Mouse (Mus musculus) right cerebral cortex, adult 18-20 months (tissue): ENCODE results near the gene 1700102P08Rik.

ENCODE experiments used
- DNase-seq: peaks from one replicate; pipeline ENCODE4 v3.0.0; 2022; ENCODE audit warnings: mixed read lengths

1700102P08Rik gene

DNA sequence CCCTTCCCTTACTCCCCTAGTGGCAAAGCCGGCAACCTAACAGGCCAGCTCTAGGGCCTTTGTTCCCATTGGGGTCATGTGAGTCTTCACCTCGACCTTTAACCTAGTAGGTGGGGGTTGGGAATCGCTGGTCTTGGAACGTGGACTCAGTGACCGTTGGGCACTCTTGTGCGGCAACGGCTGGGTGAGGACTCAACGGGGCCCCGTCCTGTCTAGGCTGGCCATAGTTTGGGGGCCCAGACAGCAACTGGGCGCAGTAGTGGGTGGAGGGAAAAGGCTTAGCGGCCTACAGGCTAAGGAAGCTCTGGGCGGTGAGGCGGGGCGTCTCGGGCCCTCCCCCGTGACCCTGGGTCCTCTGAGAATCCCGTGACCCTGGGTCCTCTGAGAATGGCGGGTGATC is at the start of gene 1700102P08Rik:
Gene 1700102P08Rik, plus strand, starts transcription at position 130 of the 400 bp plus-strand sequence.
- no peak for DNase-seq

GRCm38 (mm10) chr9:108343331-108343730 is 49.3 kb upstream of the 1700102P08Rik start:
- no peak for DNase-seq

DNA sequence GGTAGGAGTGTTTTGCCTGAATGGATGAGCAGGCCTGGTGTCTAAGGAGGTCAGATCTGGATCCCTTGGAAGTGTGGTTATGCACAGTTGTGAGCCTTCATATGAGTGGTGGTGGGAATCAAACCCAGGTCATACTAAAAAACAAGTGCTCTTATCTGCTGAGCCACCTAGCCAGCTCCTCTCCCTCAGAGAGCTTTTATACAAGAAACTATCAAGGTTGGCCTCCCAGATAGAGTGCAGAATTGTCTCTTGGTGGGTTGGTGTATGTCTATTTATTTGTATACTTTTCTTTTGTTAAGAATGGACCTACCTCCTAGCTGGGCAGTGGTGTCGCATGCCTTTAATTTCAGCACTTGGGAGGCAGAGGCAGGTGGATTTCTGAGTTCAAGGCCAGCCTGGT is 48.8 kb upstream of the 1700102P08Rik start:
- no peak for DNase-seq

- DNase-seq, result no peak
These were observed 48.1 kb upstream of the 1700102P08Rik start for GRCm38 (mm10) chr9:108344471-108344870.

GRCm38 (mm10) chr9:108347024-108347423 is 45.6 kb upstream of the 1700102P08Rik start:
- DNase-seq, result no peak

DNA sequence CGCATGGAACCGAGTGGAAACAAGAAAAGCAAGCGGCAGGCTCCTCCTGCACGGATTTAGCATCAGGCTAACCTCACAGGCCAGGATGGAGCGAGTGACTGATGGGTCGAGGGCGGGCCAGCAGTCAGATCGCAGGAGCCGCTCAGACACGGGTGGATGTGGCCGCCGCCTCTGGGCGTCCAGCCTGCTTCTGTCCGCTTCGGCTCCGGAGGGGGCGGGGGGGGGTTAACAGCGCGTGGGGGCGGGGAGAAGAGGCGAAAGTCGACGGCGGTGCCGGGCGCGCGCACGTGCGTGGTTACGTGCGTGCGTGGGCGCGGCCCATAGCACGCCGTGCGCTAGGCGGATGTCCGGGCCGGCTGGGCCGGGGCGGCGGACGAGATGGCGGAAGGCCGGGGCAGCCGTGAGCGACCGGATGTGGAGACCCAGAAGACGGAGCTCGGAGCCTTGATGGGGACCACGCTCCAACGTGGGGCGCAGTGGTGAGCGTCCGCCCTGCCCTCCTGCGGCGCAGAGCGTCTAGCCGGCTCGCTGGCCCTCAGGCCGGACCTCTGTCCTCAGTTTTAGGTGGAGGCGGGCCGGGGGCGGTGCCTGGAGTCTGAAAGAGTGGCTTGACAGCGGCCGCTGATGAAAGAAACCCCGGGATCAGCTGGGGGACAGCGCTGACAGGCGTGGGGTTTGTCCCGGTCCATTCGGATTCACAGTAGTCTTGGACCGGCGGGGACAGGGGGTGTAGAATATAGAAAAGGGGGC is 44.9 kb upstream of the 1700102P08Rik start, which contains the start of gene Usp4:
Gene Usp4, plus strand, starts transcription at position 314 of the 750 bp plus-strand sequence.
- DNase-seq, result peak; percentile 88

- DNase-seq, result no peak
These were observed 44.3 kb upstream of the 1700102P08Rik start for GRCm38 (mm10) chr9:108348290-108348680.

DNA sequence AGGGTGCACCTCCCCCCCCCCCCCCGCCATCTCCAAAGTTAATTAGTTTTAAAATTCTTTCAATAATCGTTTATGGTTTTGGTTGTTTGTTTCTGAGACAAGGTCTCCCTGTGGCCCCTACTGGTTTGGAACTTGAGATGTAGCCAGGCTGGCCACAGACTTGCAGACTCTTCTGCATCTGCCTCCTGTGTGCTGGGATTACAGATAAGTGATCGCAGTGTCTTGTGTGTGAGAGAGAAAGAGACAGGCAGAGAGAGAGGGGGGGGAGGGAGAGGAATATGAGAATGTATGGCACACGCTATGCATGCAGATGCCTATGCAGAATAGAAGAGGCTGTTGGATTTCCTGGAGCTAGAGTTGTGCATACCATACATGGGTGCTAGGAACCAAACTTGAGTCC is 42.9 kb upstream of the 1700102P08Rik start:
- DNase-seq, result no peak

GRCm38 (mm10) chr9:108378234-108378633 is 14.4 kb upstream of the 1700102P08Rik start:
- DNase-seq, result no peak

DNA sequence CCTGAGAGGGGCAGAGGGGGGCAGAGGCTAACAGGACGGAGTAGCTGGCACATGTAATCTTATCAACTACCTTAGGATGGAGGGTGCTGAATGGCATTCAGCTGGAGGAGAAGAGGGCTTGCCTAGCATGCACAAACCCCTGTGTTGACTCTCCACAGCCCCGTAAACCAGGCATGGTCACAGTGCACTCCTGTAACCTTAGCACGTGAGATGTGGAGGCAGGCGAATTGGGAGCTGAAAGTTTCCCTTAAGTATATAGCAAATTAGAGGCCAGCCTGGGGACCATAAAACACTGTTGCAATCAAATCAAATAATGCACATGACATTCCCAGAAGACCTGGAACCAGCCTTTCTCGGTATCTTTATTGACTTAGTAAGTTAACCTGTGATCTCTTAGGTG is 13.9 kb upstream of the 1700102P08Rik start:
- no peak for DNase-seq

DNA sequence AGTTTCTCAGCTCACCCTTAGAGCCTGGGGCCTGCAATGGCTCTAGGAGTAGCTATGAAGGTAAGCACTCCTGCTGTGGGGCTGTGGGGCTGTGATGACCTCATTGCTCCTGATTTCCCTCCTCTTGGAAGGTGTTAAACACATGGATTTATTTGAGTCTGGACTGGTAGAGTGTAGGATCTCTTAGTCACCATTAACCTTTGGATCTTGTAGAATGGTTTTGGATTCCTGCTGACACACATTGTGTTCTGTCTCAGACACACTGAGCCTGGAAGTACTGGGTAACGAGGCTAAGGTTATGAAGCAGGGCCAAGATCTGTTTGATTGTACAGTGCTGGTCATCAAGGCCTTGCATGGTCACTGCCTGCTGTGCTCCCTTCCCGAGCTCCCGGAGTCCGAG is 13.3 kb upstream of the 1700102P08Rik start:
- DNase-seq, result no peak

- no peak for DNase-seq
These were observed 11.2 kb upstream of the 1700102P08Rik start for GRCm38 (mm10) chr9:108381382-108381781.

- no peak for DNase-seq
These were observed 7.6 kb upstream of the 1700102P08Rik start for GRCm38 (mm10) chr9:108385006-108385405.

GRCm38 (mm10) chr9:108386816-108387215 is 5.8 kb upstream of the 1700102P08Rik start:
- DNase-seq, result no peak

DNA sequence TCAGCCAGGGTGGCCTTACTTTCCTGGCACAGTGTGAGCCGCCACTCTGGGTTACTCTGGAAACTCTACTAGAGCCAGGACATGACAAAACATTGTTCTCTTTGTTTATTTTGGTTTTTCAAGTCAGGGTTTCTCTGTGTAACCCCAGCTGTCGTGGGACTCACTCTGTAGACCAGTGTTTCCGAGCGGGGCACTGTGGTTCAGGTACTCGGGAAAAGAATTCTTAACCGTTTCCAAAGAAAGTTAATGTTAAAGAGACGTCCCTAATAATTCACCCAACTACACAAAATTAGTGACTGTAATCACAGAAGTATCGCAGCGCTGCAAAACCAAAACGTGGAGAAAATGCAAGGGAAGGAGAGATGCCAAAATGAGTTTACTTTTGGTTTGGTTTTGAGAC is 4.0 kb upstream of the 1700102P08Rik start:
- no peak for DNase-seq

- DNase-seq, result peak; percentile 18
These were observed 3.4 kb upstream of the 1700102P08Rik start for GRCm38 (mm10) chr9:108389220-108389619.

- DNase-seq, result no peak
These were observed 1.6 kb downstream of the 1700102P08Rik start for GRCm38 (mm10) chr9:108394191-108394590.

DNA sequence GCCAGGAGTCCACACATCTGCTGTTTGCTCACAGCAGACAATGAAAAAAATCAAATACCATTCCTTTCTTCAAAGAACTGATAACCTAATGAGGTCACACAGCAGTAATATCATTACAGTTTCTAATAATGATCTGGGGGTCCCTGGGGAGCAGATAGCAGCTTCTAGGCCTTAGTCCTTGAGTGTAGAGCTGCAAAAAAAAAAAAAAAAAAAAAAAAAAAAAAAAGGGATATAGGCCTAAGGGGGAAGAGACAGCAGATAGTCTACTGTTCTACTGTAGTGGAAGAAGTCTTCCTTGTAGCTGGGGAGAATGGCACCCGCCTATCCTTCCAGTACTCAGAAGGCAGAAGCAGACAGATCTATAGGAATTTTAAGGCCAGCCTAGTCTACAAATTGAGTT is 2.8 kb downstream of the 1700102P08Rik start:
- no peak for DNase-seq

DNA sequence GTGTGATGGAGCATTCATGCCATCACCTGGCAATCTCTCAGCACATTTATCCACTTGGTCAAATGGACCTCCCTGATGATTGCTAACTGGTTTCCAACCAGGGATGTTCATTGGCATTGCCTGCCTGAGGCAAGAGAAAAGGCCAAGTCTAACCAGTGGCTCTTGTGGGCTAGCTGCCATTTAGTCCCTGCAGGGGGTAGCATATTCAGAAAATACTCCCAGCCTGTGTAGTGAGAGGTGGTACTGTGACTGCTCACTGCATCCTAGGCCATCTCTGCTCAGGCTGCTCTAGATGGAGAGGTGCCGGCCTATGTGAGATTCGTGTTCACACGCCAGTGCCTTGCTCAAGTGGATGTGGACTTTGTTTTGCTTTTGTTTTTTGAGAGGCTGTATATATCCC is 5.7 kb downstream of the 1700102P08Rik start:
- DNase-seq, result no peak

- DNase-seq, result peak; percentile 66
These were observed 8.8 kb downstream of the 1700102P08Rik start for GRCm38 (mm10) chr9:108401186-108401960.

GRCm38 (mm10) chr9:108403081-108403480 is 10.5 kb downstream of the 1700102P08Rik start:
- peak; percentile 79 for DNase-seq

DNA sequence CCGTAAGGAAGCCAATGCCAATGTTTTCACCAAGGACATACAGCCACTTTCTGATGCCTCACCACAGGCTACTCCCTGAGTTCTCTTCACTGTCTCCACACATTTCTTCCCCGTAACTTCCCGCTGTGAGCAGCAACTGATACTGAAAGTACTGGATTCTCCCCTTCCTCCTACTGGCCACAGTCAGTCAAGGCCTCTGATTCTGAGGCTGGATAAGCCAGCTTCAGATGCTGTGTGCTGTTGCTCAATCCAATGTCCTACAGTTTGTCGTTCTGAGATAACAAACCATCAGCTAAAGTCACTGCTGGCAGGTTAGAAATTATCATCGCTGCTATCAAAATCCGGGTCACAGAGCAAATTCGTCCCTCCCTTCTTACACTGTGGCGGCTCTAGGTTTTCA is 11.8 kb downstream of the 1700102P08Rik start:
- no peak for DNase-seq

DNA sequence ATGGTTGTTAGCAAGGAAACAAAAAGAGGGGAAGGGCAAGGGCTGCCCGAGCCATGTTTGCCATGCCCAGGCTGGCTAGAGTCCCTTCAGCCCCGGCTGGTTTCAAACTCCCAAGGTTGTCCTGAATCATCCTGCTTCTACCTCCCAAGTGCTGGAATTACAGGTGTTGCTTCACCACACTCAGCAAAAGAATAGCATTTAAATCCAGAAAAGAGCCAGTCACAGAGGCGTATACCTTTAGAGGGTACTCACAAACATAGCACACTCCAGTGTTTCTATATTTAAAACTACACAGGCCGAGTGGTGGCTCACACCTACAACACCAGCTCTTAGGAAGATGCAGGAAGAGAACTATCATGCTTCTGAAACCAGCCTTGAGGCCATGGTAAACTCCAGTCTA is 16.9 kb downstream of the 1700102P08Rik start:
- DNase-seq, result no peak

- DNase-seq, result peak; percentile 85
These were observed 18.9 kb downstream of the 1700102P08Rik start for GRCm38 (mm10) chr9:108411381-108411942.
